Mouse (Mus musculus): ENCODE measurements around the gene Maml2.
A peak's percentile ranks its signal among the peaks of the same experiment; 100 is the strongest.

Gene Maml2

DNA sequence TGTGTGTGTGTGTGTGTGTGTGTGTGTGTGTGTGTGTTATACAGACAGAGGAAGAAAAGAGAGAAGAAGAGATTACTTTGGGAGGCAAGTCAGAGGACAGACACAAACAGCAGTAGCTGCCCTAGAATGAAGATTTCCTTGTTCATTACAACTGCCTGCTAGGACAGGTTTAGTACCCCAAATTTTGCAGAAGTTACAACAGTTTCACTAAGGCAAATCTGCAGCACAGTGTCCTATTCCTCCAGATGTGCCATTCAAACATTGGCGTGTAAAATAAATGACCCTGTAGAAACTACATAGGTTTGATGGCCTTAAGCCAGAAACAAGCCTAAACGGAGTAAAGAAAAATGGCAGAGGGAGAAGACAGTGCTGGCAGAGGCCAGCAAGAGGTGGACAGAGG is 195.1 kb downstream of the Maml2 start:
- DNase-seq (ENCODE audit: low spot score in 2 of 2), result no peak

DNA sequence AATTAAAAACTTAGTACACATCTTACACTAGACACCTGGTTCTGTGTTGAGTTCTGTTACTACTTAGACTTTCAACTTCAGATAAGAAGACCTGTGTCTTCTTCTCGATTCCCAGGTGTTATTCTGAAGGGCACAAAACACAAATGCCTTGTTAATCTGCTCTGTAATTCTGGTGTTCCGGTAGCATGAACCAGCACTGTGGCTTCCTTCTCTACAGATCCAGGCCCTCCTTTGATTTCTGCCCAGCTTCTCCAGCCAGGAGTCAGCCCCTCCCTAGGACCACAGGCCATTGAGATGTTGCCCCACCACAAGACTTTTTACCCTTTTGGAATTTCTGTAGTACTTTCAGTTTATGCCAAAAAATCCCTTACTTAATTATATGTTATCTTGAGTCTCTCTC is 196.0 kb downstream of the Maml2 start:
- no peak for DNase-seq (ENCODE audit: low spot score in 2 of 2)

DNA sequence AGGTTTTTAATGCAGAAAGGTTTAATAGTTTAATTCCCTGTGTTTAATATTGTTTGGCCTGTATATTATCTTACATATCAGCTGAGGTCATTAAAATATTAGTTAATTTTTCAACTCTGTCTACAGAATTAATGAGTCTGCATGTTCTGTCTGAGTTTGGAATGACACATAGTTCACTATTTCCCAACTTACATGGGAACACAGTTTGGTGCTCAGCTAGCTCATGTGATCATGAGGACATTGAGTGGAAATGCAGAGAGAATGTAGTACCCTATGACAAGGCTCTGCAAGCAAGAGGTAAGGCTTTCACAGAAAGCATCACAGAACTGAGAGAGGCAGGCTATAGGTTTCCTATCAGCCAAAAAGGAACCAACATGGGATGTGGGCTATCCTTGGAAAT is 197.8 kb downstream of the Maml2 start:
- DNase-seq (ENCODE audit: low spot score in 2 of 2), result no peak

DNA sequence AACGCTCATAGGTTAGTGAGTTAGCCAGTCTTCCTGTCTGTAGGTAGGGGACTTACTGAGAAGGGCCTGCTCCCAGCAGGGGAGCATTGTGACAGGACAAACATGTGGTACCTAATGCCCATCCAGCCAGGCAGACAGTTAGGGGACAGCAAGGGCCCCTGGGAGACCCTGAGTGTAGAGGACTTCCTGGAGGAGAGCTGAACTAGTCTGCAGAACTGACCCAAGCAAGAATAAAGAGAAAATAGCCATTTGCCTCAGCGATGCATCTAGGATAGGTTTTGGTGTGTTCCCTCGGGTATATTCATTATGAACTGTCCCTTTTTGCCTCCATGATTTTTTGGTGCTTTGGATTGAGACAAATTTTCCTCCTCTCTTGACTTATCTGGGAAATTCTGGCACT is 199.3 kb downstream of the Maml2 start:
- no peak for DNase-seq (ENCODE audit: low spot score in 2 of 2)

DNA sequence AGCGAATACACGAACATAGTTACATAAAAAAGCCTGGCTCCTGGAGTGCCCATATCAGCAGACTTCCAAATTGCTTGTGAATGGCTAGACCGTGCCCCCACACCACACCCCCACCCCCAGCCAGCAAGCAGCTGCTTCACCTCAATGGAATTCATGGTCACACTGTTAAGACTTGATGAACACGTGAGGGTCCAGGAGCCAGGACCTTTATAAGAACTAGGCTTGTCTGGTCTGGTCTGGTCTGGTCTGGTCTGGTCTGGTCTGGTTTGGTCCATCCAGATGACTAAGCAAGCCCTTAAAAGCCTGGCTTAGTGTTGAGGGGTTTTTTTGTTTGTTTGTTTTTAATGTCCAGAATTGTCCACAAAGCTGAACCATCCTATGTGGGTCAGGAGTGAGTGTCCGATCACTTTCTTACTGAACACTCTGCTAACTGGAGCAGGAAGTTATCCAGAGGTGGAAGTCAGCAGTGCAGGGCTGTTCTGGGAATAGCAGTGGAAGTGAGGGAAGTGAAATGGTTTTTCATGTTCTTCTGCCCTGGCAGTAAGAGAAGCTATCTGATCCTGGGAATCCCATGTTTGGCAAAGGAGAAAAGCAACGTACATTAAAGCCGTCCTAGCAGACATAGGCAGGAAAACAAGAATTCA is 200.1 kb downstream of the Maml2 start:
- no peak for DNase-seq (ENCODE audit: low spot score in 2 of 2)

DNA sequence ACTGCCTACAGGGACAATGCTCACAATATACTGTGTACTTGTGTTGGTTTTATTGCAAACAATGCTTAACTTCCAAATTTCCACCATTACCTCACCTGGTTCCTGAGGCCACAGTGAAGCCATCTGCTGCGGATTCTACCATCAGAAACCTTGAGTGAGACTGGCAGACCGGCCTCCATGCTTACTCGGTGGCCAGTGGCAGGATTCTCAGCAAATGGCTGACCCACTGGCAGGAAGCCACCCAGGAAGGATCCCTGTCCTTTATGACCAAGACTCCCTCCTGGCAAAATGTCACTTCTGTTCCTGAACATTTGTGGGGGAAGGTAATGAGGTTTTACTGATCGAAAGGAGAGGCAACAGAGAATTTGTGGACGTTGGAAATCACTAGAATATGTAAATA is 202.3 kb downstream of the Maml2 start:
- DNase-seq (ENCODE audit: low spot score in 2 of 2), result no peak

DNA sequence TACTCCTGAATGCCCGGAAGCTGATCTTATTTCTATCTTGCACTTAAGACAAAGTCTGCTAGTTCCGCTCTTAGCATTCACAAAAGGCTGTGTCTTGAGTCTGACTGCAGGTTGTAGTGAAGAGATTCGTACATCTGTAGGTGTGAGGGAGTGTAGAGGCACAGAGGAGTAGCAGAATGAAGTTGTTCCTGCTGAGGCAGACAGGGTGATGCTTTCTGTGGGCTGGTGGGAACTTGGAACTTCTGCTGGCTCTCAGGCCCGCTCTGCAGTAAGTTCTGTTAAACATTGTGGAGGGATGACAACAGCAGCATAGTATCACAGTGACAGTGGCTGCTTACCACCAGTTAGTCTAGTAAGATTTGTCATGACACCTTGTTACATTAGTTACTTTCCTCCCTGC is 207.3 kb downstream of the Maml2 start:
- no peak for DNase-seq (ENCODE audit: low spot score in 2 of 2)

DNA sequence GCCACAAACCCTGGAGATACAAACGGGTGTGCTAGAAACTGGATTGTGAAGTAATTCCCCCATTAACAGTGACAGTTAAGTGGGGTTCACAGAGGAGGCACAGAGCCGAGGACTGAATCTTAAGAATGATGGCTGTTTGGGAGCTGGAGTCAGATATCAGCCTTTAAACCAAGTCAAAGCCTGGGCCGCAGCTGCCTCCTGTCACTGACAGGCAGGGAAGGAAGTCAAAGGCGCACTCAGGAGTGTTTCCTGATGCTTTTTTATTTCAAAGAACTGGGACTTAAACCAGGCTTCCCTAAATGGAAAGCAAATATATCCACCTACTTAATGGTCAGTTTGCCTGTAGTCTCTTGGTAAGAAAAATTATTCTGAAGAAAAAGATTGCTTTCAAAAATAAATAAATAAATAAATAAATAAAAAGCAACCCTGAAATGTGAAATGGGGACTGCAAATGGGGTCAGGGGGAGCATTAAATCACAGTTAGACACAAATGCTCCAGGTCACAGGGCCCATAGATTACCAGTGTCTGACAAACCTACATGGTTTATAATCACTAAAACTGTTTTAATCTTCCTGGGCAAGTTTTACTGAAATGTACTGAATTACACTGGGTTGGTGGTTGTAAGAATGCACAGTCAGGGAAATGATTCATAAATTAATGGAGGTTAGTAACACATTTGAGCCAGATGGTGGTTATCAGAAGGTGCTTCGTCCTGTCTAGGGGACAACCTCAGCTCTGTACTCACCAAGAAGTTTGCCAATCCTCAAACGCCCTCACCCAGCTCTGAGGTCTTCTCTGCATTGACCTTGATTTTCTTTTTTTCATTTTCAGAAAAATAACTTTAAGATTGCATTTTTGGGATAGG is 209.4 kb downstream of the Maml2 start:
- DNase-seq (ENCODE audit: low spot score in 2 of 2), result no peak

DNA sequence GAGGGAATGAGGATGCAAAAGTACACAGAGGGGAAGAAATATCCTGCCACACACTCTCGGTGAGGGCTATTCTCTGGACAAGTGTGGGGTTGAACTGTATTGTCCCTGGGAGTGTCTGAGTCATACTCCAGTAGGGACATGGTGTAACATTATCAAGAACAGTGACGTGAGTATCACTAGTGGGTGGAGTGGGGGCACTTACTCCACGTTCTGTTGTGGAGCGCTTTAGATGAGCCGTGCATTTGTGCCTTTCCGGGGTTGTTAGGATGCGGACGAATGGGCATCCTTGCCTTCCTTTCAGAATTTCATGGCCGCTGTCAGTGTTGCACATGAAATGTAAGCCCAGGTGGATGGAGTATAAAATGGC is 210.0 kb downstream of the Maml2 start:
- DNase-seq (ENCODE audit: low spot score in 2 of 2), result no peak

DNA sequence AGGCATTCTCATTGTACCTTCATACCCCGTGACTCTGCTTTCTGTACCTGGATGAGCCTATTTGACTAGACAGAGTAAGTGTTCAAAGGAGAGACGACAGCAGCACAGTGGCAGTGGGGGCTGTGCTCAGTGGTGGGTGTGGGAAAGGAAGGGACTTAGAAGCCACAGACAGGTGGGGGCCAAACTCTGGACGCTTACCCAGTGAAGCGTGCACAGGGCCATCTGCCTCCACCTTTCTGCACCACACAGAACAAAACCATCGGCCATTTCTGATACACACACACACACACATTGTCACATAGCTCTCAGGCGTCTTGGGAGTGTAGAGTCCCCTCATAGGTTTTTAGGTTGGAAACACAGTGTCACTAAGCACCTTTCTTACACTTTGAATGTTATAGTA is 212.0 kb downstream of the Maml2 start:
- DNase-seq (ENCODE audit: low spot score in 2 of 2), result no peak

DNA sequence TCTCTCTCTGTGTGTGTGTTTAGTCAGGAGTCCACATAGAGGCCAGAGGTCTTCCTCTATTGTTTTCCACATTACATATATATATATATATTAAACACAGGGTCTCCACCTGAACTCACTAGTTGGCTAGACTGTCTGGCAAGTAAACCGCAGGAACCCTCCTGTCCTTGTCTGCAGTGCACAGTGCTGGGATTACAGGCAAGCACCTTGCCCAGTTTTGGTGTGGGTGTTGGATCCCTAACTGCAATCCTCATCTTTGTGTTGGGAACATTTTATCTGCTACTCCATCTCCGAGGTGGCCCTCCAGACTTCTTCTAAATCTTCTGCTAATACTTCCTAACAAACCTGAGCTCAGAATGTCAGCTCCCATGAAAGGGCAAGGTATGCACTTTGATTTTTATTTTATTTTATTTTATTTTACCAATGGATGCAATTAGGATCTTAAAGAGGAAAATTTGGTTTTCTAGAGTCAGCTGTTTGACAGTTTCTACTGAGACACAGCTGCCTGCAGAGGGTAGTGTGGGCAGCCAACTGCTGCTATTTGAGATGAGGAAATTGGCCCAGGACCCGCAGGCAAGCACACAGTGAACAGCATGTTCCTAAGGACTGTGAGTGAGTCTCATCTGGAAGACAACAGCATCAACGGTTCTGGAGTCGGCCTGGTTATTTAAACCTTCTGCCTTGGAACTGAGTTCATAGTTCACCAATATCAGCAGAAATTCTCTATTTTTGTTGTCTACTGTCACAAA is 213.0 kb downstream of the Maml2 start:
- DNase-seq (ENCODE audit: low spot score in 2 of 2), result peak; percentile 55 to 57

DNA sequence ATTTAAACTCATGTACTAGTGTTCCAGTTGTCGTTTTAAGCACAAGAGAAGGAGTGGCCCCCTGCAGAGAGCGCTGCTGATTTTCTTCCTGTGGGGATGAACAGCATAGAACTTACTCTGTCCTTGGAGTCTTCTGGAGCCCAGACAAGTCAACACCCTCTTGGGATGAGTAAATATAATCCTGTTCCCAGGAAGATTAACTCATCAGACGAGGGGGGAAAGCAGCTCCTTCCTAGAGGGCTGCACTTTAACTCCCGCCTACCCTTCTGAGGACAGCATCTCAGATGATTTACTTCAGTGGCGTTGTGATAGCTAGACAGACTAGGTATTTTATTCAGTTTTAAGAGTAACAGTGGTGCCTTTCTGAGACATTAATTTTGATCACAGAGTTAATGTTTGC is 215.4 kb downstream of the Maml2 start:
- no peak for DNase-seq (ENCODE audit: low spot score in 2 of 2)

DNA sequence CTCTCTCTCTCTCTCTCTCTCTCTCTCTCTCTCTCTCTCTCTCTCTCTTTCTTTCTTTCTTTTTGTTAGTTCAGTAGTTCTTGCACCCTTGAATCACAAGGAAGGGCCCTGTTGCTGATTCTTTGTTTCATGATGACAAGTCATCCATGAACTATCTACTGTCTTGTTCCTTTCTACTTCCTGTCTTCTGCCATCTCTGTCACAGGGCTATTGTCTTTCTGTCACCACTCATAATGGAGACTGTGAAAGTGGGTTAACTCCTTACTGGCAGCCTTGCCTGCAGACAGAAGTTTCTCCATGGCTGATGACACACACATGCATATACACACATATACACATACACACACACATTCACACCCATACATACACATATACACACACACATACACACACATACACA is 216.7 kb downstream of the Maml2 start:
- no peak for DNase-seq (ENCODE audit: low spot score in 2 of 2)

DNA sequence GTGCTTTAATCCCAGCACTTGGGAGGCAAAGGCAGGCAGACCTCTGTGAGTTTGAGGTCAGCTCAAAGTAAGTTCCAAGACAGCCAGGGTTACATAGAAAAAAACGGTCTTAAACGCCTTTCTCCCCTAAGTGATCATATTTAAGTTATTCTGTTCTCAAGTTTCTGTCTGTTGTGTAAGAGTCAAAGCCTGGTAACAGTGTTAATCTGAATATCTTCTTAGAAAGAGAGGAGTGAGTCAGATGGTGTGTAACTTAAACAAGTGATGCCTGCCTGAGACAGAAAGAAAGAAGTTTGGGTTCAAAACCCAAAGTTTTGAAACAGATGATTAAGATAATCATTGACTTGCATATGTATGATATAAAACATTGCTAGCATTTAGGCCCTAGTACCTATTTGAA is 218.2 kb downstream of the Maml2 start:
- DNase-seq (ENCODE audit: low spot score in 2 of 2), result no peak

DNA sequence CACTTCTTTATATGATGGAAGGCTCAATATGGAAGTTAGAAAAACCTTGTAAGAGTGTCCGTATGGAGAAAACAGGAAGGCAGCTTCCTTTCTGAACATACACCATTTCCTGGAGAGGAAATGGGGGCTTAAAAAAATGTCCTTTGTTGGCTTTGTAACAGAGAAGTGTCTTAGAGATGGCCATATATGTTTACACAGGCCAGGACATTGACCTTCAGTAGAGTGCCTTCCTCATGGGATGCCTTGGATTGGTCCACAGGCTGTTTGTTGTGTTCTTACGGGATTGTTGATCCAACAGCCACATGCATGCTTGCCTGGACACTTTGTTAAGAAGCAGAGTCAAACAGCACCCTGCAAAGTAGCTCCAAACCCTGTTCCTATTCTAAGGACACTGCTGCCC is 220.3 kb downstream of the Maml2 start:
- DNase-seq (ENCODE audit: low spot score in 2 of 2), result no peak

DNA sequence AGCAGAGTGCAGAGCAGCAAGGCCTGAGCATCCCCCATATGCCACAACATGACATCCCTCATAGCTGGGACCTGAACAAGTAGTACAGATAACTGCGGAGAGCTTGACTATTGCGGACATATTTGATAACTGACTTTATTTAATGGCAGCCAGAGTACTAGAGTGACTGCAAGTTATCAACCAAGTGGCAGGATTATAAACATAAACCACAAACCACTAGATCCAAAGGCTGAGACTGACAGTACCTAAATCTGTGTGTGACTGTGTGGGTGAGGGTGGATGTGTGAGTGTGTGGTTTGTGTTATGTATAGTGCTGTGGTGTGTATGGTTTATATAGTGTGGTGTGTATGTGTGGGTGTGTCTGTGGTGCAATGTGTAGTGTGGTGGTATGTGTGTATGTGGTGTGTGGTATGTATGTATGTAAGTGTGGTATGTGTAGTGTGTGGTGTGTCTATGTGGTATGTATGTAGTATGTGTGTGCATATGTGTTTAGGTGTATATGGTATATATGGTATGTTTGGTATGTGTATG is 220.7 kb downstream of the Maml2 start:
- DNase-seq (ENCODE audit: low spot score in 2 of 2), result no peak

DNA sequence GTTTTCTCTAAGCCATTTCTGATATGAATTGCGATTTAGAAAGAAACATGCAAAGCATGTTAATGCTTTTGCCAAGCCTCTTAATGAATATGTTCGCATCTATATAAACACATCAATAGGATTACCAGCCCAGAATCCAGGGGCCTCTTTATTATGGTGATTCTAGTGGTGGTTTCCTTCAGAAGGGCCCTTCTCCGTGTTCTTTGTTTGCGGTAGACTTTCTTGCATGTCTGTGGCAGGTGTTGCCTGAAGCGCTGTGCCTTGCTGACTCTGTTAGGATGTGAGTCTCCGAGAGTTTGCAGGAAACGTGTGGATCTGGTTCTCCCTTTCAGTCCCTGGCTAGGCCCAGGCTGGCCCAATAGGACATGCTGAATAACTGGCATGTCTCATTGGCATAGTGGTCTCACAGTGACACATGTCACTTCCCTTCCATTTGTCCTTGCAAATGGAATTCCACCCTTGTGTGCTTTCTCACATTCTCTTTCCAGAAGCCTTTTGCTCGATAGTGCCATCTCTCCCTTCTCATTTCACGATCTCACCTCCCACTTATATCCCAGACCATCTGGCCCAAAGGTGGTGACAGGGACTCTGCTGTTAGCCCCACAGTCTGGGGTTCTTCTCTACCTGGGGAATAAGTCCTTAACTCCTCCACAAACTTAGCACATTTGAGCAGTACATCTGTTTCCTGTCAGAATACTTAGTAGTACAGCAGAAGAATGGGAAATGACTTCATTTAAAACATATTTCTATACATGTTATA is 224.5 kb downstream of the Maml2 start:
- DNase-seq (ENCODE audit: low spot score in 2 of 2), result no peak

DNA sequence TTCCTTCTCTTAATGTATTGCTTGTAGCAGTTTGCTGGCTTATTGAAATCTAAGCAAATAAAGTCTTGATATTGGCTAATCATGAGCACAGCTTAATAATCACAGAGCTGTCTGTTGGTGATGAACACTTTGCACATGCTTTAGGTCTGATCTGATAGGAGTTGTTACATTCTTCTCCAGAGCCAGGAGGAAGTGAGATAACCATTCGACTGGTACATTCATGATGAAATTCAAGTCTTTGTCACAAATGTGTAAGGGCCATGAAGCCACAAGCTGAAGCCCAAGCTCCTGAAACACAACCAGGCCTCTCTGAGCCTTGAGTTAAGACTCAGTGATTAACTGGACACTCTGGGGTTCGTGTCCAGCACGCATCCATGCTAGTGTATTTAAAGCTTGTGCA is 225.3 kb downstream of the Maml2 start:
- DNase-seq (ENCODE audit: low spot score in 2 of 2), result no peak

DNA sequence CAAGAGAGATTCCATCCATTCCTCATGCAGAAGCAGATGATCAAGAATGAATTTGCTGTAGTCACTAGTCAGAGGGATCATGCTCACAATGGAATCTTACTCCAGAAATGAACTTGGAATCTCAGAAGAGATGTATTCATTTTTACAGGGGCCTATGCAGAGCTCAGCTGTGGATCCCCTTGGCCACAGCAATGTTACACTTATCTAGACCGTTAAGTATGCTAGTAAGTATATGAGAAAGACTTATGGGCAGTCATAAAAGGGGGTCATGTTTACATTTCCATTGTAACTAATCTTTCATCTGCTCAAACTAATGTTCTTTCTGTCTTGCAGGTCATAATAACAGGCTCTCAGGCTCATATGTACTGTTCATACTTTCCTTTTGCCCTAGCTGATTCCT is 227.3 kb downstream of the Maml2 start:
- no peak for DNase-seq (ENCODE audit: low spot score in 2 of 2)

DNA sequence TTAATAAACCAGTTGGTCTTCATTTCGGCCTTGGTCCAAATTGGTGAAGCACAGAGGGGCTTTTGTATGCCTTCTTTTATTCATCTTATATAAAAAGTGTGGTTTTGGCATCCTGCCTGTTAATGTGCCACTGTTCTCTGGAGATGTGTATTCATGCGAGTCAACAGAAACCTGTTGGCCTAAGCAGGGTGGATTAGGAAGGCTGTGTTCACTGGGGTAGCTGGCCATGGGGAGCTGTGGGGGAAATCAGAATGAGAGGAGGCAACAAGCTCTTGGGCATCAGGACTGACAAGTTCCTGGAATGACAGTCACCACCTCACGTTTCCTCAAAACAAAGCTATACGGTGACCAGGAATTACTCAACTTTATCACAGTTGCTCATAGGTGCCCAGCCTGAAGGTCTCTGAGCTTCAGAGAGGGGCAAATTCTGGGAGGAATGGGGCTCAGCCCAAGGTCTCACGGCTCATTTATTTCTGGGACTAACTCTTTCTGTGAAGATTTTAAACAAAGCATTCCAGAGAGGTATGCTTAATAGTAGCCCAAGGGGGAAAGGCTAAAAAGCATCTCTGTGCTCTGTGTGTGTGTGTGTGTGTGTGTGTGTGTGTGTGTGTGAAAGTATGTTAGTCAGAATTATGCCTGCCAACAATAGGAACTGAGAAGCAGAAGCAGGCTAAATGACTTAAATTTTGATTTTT is 228.0 kb downstream of the Maml2 start:
- no peak for DNase-seq (ENCODE audit: low spot score in 2 of 2)

DNA sequence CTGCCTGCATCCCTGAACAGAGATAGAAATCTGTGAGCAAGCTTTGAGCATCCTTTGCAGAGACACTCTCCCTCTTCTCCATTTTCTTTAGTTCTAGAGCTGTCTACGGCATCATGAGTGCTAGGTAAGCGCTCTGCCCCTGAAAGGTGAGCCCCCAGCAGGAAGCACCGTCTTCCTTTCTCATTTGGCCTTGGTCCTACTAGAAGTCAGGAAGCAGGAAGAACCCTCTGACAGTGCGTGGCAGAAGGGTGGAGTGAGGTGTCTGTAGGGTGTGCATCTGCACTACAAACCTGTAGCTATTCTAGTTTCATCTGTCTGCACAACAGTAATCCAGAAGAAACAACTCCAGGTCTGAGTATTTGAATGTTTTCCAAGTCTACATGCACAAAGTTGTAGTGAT is 232.8 kb downstream of the Maml2 start:
- DNase-seq (ENCODE audit: low spot score in 2 of 2), result no peak

All from right cerebral cortex, postnatal 10 days (tissue).